Mouse (Mus musculus): ENCODE data around the gene Fam124a.
"Not testable (repeated sequence)": the region's sequence is repeated elsewhere in the genome, so short reads cannot be mapped to it uniquely, and the experiment has no call there.

Fam124a gene

DNA sequence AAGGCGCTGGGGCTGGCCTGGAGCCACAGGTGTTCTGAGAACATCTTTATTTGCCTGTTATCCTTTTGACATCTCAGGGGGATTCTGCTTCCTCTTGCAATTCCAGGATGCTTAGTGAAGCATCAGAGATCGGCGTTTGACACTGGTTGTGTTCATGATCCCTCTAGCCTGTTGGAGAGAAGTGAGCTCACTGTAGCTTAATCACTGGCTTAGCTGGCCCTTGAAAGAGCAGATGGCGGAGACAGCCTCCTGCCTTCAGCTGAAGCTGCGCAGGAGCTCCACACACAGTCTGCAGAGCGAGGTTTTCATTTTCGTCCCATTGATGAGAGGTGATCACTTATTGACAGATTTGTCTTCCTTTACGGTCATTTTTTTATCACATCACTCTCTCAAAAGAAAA, 20.3 kb downstream of the Fam124a start:
- DNase-seq = peak; percentile 9

- DNase-seq = no peak
Observed at GRCm38 (mm10) chr14:62580945-62581344, 25.4 kb downstream of the Fam124a start.

DNA sequence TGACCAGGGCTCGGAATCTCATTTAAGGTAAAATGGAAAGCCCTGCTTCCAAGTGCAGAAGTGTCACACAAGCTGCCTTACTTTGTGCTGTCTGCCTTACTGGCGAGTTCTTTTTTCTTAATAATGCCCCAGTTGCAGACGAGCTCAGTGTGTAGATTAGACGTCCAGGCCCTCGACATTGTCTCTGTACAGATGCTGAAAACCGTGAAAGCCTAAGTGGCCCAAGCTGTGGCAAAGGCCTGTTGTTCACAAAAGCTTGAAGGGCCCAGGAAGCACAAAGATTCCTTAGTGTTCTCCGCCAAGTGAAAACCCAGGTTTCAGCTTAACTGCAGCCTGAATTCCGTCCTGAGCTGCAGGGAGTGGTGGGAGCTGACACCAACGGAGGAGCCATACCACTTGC, 26.2 kb downstream of the Fam124a start:
- no peak for DNase-seq

DNA sequence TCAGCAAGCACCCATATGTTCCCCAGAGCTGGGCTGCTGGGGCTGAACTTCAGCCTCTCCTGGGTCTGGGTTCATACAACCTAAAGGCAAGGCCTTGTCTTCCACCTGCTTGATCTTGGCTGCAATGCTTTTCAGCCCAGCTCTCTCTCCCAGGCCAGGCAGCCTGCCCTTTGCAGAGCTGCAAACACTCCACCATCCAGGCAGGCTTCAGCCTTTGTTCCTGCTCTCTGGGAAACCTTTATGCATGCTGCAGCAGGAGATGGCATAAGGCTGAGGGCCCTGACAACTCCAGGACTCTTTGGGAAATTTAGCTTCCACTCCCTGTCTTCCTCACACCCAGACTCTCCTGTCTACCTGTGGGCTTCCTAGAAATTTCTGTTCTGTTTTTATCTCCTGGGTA, 29.1 kb downstream of the Fam124a start:
- DNase-seq = no peak

DNA sequence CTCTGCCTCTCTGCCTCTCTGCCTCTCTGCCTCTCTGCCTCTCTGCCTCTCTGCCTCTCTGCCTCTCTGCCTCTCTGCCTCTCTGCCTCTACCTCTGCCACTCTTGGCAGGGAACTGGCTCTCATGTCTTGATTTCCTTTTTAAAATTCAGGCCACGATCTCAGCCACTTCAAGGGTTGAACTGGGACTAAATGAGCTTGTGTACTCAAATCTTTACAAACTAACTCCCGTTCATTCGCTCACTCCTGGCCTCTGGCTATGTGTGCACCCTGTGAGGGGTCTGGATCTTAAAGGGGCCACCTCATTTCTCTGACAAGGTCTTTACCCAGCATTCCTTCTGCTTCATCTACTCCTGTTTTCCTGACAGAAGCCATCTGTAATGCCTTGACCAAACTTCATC, 29.8 kb downstream of the Fam124a start:
- DNase-seq = no peak

DNA sequence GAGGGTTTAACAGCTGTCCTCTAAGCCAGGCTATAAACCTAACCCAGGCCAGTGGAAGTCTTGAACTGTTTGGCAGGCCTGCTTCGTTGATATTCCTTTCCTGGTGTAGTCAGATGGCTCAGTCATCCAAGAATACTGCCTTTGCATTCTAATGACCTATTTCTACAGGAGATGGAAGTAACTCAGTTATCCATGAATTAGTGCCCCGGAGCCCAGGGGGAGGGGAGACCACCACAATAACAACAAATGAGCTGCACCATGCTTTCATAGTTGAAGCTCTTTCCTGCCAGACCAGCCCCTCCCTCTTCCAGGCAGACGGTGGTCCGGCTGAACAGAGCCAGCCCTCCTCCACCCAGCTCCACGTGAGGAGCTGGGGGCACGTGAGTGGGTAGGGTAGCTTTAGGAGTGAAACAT, 44.6 kb downstream of the Fam124a start:
- no peak for DNase-seq

DNA sequence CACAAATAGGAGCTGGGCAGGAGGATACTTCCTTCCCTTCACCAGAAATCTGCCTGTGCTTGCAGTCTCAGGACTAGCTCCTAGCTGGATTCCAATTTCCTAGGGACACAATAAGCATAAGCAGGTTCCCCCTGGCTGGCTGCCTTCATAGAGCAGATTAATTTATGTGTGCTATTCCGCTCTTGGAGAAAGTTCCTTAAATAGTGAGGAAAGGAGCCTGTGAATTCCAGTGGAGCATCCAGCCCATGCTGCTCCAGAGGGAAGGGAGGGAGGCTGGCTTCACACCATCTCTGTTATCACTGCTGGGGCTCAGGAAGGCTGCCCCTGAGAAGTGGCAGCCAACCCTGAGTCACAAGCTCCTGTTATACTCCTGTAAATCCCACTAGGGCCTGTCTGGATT, 46.7 kb downstream of the Fam124a start:
- DNase-seq = no peak

DNA sequence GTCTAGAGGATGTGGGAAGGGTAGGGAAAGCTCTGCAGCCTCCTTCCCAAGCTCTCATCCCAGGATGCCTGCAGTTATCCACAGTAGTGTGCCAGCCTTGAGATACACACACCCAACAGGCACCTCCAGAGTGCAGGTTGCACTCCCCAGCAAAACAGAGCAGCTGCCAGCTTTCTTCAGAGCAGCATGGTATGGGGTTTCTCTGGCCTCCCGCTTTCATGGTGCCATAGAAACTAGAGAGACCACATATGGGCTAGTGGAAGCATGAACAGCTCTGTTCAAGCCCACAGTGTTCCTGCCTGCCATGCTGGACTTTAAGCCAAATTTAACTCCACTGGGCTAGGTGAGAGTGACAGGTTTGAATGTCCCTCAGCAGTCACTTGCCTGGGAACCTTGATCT, 47.3 kb downstream of the Fam124a start:
- no peak for DNase-seq

GRCm38 (mm10) chr14:62607791-62608196, 52.3 kb downstream of the Fam124a start:
- peak; percentile 25 for DNase-seq

DNA sequence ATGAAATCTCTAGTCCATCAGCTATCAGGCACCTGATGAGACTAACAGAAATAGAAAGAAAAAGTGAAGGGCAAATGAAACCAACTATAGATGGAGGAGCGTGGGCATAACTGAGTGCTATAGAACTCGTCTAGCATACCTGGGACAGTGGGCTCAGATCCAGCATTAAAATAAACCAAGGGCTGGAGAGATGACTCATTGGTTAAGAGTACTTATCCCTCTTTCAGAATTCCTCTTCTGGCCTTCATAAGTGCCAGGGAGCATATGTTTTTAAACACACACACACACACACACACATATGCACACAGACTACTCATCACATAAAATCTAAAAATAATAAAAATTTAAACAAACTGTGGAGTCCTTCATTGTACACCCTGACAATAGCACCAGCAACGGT, 54.4 kb downstream of the Fam124a start:
- DNase-seq = no peak

DNA sequence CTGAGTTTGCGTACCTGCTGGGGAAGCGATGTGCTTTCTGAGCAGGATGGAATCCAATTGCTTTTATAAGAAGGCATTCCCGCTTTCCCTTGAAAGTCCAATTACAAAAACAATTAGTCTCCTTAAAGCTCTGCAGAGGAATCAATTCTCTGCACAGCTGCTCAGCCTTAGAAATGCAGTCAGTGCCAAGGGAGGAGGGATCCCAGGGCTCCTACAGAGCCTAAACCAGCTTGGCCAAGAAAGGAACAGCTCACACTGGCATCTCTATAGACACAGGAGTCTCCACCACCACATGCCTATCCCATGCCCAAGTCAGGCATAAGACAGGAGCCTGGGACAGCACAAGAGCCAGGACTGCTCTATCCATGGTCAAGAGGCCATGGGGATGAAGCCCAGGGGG, 66.9 kb downstream of the Fam124a start:
- no peak for DNase-seq

DNA sequence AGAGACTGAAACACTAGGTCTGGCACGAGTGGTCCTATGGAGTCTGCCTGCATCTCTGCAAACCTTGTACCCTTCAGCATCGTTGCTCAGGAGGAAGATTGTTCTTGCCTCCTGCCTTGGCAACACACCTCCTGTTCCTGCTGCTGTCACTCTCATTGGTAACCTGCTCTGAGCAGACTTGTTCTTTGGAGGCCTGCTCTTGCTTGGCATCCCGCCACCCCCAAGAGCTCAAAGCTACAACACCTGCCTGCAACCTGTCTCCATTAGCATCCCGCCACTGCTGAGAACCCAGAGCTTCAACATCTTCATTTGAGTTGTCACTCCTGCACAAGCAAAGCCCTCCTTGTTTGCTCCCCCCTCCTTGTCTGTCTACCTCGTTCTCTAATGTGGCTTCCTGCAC, 72.4 kb downstream of the Fam124a start:
- peak; percentile 89 for DNase-seq

GRCm38 (mm10) chr14:62637436-62638344, 82.2 kb downstream of the Fam124a start:
- DNase-seq = no peak

DNA sequence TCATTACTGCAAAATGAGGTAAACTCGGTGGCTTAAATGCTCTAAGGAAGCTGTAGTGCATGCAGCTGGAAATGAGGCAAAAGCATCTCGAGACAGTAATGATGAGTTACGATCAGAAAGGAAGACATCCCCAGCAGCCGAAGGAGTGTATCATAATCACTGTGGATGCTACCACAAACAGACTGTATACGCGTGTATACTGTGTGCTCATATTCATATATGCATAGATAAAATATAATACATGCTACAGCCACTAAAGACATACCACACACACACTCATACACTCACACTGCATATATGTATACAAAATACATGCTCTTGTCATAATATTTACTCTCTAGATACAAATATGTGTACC, 82.8 kb downstream of the Fam124a start:
- no peak for DNase-seq

DNA sequence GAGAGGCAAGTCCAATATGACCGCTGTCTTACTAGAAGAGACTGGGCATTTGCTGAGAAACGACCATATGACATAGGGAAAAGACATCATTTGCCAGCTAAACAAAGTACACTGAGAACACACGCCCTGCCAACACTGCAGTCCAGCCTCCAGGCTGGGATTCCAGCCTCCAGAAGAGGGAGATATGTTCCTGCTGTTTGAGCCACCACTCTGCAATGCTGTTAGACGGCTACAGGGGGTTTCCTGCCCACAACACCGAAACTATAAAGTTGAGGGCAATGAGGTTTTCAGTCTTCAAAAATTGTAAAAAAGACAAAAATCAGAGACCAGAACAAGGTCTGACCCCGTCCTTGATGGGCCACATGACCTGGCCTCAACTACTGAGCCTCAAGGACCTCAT, 83.6 kb downstream of the Fam124a start:
- DNase-seq = no peak

DNA sequence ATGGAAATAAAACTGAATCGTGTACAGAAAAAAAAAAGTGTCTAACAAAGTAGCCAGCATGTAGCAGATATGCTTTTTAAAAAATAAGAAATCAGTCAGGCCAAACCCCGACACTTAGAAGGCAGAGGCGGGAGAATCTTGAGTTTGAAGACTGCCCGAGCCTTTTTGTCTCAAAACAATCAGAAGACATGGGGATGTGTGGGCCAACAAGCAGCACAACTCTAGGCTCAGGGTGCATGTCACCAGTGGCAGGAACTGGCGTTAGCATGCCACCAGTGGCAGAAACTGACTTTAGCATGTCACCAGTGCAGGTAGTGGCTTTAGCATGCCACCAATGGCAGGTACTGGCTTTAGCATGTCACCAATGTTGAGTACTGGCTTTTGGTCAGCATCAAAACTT, 84.0 kb downstream of the Fam124a start:
- DNase-seq = no peak

DNA sequence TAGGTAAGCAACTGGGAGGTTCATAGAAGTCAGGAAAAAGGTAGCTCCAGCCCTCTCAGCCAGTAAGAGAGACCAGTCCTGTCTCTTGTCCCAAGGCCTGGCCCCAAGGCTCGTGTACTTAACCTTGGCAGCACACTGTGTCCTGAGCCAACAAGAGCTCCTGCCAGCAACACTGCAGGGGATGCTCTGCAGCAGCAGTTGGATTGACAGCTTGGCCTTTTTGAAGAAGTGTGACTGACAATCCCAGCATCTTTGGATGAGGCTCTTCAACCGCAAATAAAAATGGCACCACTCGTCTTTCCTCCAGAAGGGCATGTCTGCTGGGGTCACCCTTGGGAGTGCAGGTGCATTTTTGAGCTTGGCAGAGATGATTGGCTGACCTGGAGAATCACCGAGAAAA, 84.9 kb downstream of the Fam124a start:
- no peak for DNase-seq

DNA sequence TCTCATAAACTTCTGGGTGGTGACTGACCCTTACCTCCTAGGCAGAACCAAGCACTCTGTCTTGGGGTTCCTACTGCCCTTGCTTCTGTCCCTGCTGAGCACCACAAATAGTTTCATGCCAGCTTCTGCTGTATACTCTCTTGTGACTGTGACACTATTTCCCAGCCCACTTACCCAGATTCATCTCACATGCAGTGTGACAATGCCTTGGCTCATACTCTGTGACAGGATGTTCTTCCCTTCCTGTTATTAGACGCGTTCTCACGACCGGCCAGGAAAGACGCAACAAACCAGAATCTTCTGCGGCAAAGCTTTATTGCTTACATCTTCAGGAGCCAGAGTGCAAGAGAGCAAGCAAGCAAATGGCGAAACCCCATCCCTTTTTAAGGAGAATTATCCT, 86.8 kb downstream of the Fam124a start:
- not testable (repeated sequence) for DNase-seq

- DNase-seq = no peak
Observed at GRCm38 (mm10) chr14:62648405-62648804, 92.9 kb downstream of the Fam124a start.

DNA sequence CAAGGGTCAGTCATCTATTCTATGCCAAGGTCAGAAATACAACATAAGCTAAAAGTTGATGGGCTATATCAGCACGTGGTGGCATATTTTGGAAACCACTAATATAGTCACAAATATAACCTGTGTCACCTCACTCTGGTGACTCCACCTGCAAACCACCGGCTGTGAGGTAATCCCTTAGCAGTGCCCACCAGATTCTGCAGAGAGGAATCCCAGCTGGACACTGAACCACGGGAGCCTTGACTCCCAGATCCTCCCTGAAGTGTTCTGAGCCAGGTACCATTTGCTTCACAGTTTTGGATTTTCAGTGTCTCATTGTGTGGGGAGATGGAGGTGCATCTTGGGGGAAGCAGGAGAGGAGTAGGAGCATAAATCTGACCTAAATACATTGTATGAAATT, 94.8 kb downstream of the Fam124a start:
- no peak for DNase-seq

DNA sequence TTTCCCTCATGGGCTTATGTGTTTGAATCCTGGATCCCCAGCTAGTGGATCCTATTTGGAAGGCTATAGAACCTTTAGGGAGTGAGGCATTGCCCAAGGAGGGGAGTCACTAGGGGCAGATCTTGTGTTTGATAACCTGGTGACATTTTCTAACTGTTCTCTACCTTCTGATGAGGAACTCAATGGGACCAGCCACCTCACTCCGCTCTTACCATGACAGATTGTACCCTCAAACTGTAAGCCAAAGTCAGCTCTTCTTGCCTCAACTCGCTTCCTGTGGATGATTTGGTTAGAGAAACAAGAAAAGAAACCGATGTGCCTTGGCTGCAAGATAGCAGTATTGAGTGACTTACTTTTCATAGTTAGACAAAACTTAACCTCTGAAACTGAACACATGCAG, 96.2 kb downstream of the Fam124a start:
- no peak for DNase-seq

- no peak for DNase-seq
Observed at GRCm38 (mm10) chr14:62655996-62656395, 100.5 kb downstream of the Fam124a start.

GRCm38 (mm10) chr14:62657469-62657868, 101.9 kb downstream of the Fam124a start:
- DNase-seq = no peak
